Mouse (Mus musculus) lung, embryonic 15.5 days (tissue): ENCODE results near the gene Cuedc1. TPM values are rescaled to one million over a fixed set of nuclear protein-coding genes. Genes with fewer than 3 reads are reported as not detected.
"Not testable (repeated sequence)": the region's sequence is repeated elsewhere in the genome, so short reads cannot be mapped to it uniquely, and the experiment has no call there.

Experiments
- ATAC-seq: fragments of 200-750 bp; cut with Nextera tagmentation; 2 replicates; pipeline ENCODE4 v1.8.0; 2017; ENCODE audit warnings: moderate number of reproducible peaks, borderline replicate concordance; ENCODE audit not compliant: low FRiP score, low TSS enrichment; ENCODE audit errors: extremely low read depth
- H3K27ac ChIP-seq: fragments of 300-500 bp; sonication (generic); 2 replicates; pipeline ENCODE4 v1.5.1; 2015; ENCODE audit warnings: moderate library complexity, mild to moderate bottlenecking, inconsistent platforms
- H3K27me3 ChIP-seq: fragments of 300-500 bp; sonication (generic); 2 replicates; pipeline ENCODE4 v1.6.1; 2015; ENCODE audit warnings: inconsistent platforms
- H3K36me3 ChIP-seq: fragments of 300-500 bp; sonication (generic); 2 replicates; pipeline ENCODE4 v1.6.1; 2015; ENCODE audit warnings: inconsistent platforms
- H3K4me1 ChIP-seq: fragments of 300-500 bp; sonication (generic); 2 replicates; pipeline ENCODE4 v1.6.1; 2015; ENCODE audit warnings: inconsistent platforms
- H3K4me2 ChIP-seq: fragments of 300-500 bp; sonication (generic); 2 replicates; pipeline ENCODE4 v1.6.1; 2015; ENCODE audit warnings: inconsistent platforms, mild to moderate bottlenecking, moderate library complexity
- H3K4me3 ChIP-seq: fragments of 300-500 bp; sonication (generic); 2 replicates; pipeline ENCODE4 v1.5.1; 2015; ENCODE audit warnings: mild to moderate bottlenecking, inconsistent platforms
- H3K9ac ChIP-seq: fragments of 300-500 bp; sonication (generic); 2 replicates; pipeline ENCODE4 v1.6.1; 2015; ENCODE audit warnings: inconsistent platforms
- H3K9me3 ChIP-seq: fragments of 300-500 bp; sonication (generic); 2 replicates; pipeline ENCODE4 v1.6.1; 2016; ENCODE audit warnings: inconsistent platforms
- WGBS: fragments of 180-500 bp; shearing (Covaris S2); methylation state at CpG from one replicate; pipeline ENCODE4 v1.1.7; 2015; 5-methylcytosine and 5-hydroxymethylcytosine counted together
- polyA plus RNA-seq: library from polyadenylated mRNA; unstranded; fragments of >200 nt; fragmentation: Nextera tagmentation; extraction: Ambion mirVana; gene quantifications from 2 replicates; pipeline ENCODE4 v1.2.1, GENCODE M21; 2015

Gene Cuedc1
- polyA plus RNA-seq, 1 experiment from 2014 or later: 19.7 TPM

DNA sequence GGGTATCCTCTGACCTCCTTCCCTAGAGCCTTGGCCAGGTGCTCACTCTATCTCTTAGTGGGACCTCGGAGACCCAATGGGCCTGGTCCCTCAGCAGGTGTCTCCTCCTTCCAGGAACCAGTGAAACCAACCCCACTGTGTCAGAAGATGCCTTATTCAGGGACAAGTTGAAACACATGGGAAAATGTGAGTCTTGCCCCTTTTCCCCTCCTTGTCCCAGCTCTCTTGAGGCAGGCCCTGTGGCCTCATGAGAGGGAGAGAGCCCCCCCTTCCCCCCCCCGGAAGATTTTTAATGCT lies 89.0 kb downstream of the Cuedc1 start:
- peak overlapping the region; percentile 52 for H3K4me2 ChIP-seq
- peaks cover 11% of the 10 kb centered on the region for H3K27me3 ChIP-seq
- H3K9ac ChIP-seq: 0 out of 2 replicates have a peak overlapping the region, but pooled peaks have one; percentile 21
- no peak for ATAC-seq
- no peaks in the 10 kb centered on the region for H3K9me3 ChIP-seq
- H3K4me1 ChIP-seq: peaks cover 20% of the 10 kb centered on the region
- no peak overlapping the region for H3K4me3 ChIP-seq
- H3K36me3 ChIP-seq: 0 out of 2 replicates have a peak, but pooled peaks cover 3% of the 10 kb centered on the region
- WGBS: 30% methylated on average over 2 of the region's 2 CpGs
- H3K27ac ChIP-seq: peak overlapping the region; percentile 67

DNA sequence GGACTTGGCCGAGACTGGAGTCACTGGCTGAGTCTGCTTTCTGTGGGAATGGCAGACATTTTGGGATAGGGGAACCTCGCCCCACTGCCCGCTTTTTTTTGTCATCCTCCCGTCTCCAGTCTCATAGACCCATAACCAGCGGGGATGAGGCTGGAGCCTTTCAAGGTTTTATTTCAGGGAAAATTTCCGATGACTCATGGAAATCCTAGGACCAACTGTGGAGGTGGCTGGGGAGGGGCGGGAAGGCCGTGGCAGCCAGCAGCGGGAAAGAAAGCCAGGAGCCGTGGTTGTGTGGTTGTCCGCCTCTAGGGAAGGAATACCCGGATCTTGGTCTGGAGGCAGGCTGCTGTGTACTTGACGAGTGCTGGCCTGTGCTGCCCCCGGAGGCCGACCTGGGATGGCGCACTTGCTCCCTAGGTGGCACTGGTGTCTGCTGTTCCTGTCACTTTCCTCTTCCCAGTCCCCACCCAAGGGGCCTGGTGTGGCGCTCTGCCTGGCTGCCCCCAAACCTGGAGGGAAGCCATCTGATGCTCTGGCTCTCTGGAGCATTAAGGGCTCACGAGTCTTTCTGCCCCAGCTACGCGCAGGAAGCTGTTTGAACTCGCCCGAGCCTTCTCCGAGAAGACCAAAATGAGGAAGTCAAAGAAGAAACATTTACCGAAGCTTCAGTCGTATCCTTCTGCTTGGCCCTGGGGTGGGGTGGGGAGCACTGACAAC lies 89.7 kb downstream of the Cuedc1 start:
- H3K36me3 ChIP-seq: 0 out of 2 replicates have a peak, but pooled peaks cover 3% of the 10 kb centered on the region
- H3K27me3 ChIP-seq: peaks cover 18% of the 10 kb centered on the region
- 9% methylated on average over 25 of the region's 25 CpGs for WGBS
- H3K9me3 ChIP-seq: no peaks in the 10 kb centered on the region
- peak; percentile 92 for ATAC-seq
- peak overlapping the region; percentile 67 for H3K27ac ChIP-seq
- peak overlapping the region; percentile 21; the same call in 1 of the 2 replicates for H3K9ac ChIP-seq
- peak overlapping the region; percentile 52 for H3K4me2 ChIP-seq
- H3K4me1 ChIP-seq: peaks cover 23% of the 10 kb centered on the region
- H3K4me3 ChIP-seq: peak overlapping the region; percentile 17

DNA sequence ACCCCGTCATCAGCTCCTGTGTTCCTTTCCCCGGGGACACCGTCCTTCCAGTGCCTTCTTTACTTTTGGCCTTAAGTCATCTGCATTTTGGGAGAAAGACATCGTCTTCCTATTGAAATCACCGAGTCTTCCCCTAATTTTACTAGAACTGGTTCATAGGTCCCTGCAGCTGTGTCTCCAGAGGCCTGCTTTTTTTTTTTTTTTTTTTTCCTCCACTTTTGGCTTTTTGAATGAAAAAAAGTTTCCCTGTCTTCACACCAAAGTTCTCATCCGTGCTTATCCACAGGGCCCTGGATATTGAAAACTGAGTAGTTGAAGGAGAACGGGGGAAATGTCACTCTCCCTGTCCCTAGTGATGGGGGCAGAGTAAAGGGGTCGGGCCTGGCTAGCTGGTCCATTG lies 90.4 kb downstream of the Cuedc1 start:
- Histone ChIP-seq H3K27me3 (peaks cover 24% of the 10 kb centered on the region), H3K9me3 (no peaks in the 10 kb centered on the region), H3K27ac (no peak overlapping the region), H3K4me1 (peaks cover 27% of the 10 kb centered on the region), H3K36me3 (0 out of 2 replicates have a peak, but pooled peaks cover 3% of the 10 kb centered on the region), H3K4me2 (peak overlapping the region; percentile 52; the same call in 1 of the 2 replicates), H3K9ac (no peak overlapping the region), H3K4me3 (no peak overlapping the region)
- 56% methylated on average over 8 of the region's 8 CpGs for WGBS
- ATAC-seq: no peak

- H3K36me3 ChIP-seq: 0 out of 2 replicates have a peak, but pooled peaks cover 3% of the 10 kb centered on the region
- no peak overlapping the region for H3K9ac ChIP-seq
- H3K4me2 ChIP-seq: no peak overlapping the region
- H3K4me3 ChIP-seq: no peak overlapping the region
- ATAC-seq: no peak
- peaks cover 31% of the 10 kb centered on the region for H3K4me1 ChIP-seq
- no peak overlapping the region for H3K27ac ChIP-seq
- peaks cover 28% of the 10 kb centered on the region for H3K27me3 ChIP-seq
- H3K9me3 ChIP-seq: no peaks in the 10 kb centered on the region
- WGBS: 86% methylated on average over 7 of the region's 7 CpGs
These were observed 90.8 kb downstream of the Cuedc1 start for GRCm38 (mm10) chr11:88188635-88189034.

- H3K36me3 ChIP-seq: no peaks in the 10 kb centered on the region
- H3K9me3 ChIP-seq: no peaks in the 10 kb centered on the region
- H3K4me1 ChIP-seq: peaks cover 37% of the 10 kb centered on the region
- peaks cover 41% of the 10 kb centered on the region for H3K27me3 ChIP-seq
- H3K4me3 ChIP-seq: no peak overlapping the region
- peak; percentile 46; the same call in 1 of the 2 replicates for ATAC-seq
- 13% methylated on average over 4 of the region's 4 CpGs for WGBS
- H3K27ac ChIP-seq: no peak overlapping the region
- 0 out of 2 replicates have a peak overlapping the region, but pooled peaks have one; percentile 7 for H3K4me2 ChIP-seq
- H3K9ac ChIP-seq: no peak overlapping the region
These were observed 94.7 kb downstream of the Cuedc1 start for GRCm38 (mm10) chr11:88192595-88192994.

GRCm38 (mm10) chr11:88193098-88193823 lies 95.4 kb downstream of the Cuedc1 start:
- Histone ChIP-seq H3K4me3 (peak overlapping the region; percentile 16; the same call in 1 of the 2 replicates), H3K9ac (0 out of 2 replicates have a peak overlapping the region, but pooled peaks have one; percentile 5), H3K27ac (no peak overlapping the region), H3K36me3 (no peaks in the 10 kb centered on the region), H3K9me3 (no peaks in the 10 kb centered on the region), H3K4me1 (peaks cover 36% of the 10 kb centered on the region), H3K27me3 (peaks cover 41% of the 10 kb centered on the region), H3K4me2 (peak overlapping the region; percentile 47)
- 7% methylated on average over 34 of the region's 34 CpGs for WGBS
- no peak for ATAC-seq

- Histone ChIP-seq H3K27me3 (peaks cover 41% of the 10 kb centered on the region), H3K36me3 (no peaks in the 10 kb centered on the region), H3K27ac (no peak overlapping the region), H3K4me1 (peaks cover 38% of the 10 kb centered on the region), H3K4me2 (peak overlapping the region; percentile 47), H3K4me3 (peak overlapping the region; percentile 16; the same call in 1 of the 2 replicates), H3K9ac (0 out of 2 replicates have a peak overlapping the region, but pooled peaks have one; percentile 5), H3K9me3 (no peaks in the 10 kb centered on the region)
- WGBS: 15% methylated on average over 29 of the region's 29 CpGs
- no peak for ATAC-seq
These were observed 96.2 kb downstream of the Cuedc1 start for GRCm38 (mm10) chr11:88193824-88194696.

GRCm38 (mm10) chr11:88195699-88196098 lies 97.8 kb downstream of the Cuedc1 start:
- H3K4me2 ChIP-seq, ATAC-seq: not testable (repeated sequence)
- WGBS: 81% methylated on average over 3 of the region's 3 CpGs

DNA sequence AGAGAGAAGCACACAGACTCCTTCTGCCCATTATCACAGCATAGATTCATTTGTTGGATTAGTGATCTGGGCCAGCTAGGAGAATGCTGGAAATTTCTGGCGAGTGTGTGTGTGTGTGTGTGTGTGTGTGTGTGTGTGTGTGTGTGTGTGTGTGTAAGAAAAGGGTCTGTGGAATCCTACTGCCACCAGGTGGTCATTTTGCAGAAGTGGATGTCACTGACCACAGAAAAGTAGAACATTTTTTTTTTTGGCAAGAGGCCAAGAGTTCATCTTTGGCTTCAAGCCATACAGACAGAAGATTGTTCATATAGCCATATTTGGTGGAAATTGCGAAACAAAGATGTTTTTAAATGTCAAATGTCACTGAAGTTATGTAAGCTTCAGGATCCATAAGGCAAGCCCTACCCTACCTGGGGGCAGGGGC lies 99.3 kb downstream of the Cuedc1 start:
- no peaks in the 10 kb centered on the region for H3K9me3 ChIP-seq
- peaks cover 36% of the 10 kb centered on the region for H3K4me1 ChIP-seq
- no peak overlapping the region for H3K27ac ChIP-seq
- WGBS: 3% methylated on average over 2 of the region's 2 CpGs
- peaks cover 27% of the 10 kb centered on the region for H3K27me3 ChIP-seq
- ATAC-seq: peak; percentile 16; the same call in 1 of the 2 replicates
- no peak overlapping the region for H3K4me3 ChIP-seq
- H3K36me3 ChIP-seq: no peaks in the 10 kb centered on the region
- H3K9ac ChIP-seq: no peak overlapping the region
- H3K4me2 ChIP-seq: no peak overlapping the region

More at GRCm38 (mm10) chr11:88195699-88196098, 97.8 kb downstream of the Cuedc1 start:
- not testable (repeated sequence) for H3K27ac ChIP-seq, H3K36me3 ChIP-seq, H3K9ac ChIP-seq, H3K4me3 ChIP-seq, H3K9me3 ChIP-seq
- H3K4me1 ChIP-seq: peaks cover 38% of the 10 kb centered on the region
- peaks cover 41% of the 10 kb centered on the region for H3K27me3 ChIP-seq

- no peak for ATAC-seq
These were observed 100.4 kb downstream of the Cuedc1 start for GRCm38 (mm10) chr11:88198223-88198622.

GRCm38 (mm10) chr11:88201172-88201571 lies 103.3 kb downstream of the Cuedc1 start:
- no peak for ATAC-seq
- H3K4me1 ChIP-seq: peaks cover 37% of the 10 kb centered on the region
- H3K27ac ChIP-seq: no peak overlapping the region
- H3K4me3 ChIP-seq: no peak overlapping the region
- H3K9ac ChIP-seq: no peak overlapping the region
- H3K9me3 ChIP-seq: no peaks in the 10 kb centered on the region
- no peaks in the 10 kb centered on the region for H3K27me3 ChIP-seq
- WGBS: 62% methylated on average over 2 of the region's 2 CpGs
- no peak overlapping the region for H3K4me2 ChIP-seq
- no peaks in the 10 kb centered on the region; the same call in 1 of the 2 replicates for H3K36me3 ChIP-seq

More at GRCm38 (mm10) chr11:88198223-88198622, 100.4 kb downstream of the Cuedc1 start:
- Histone ChIP-seq H3K27me3 (peaks cover 17% of the 10 kb centered on the region), H3K9ac (no peak overlapping the region), H3K4me2 (no peak overlapping the region), H3K36me3 (no peaks in the 10 kb centered on the region), H3K4me1 (peaks cover 33% of the 10 kb centered on the region), H3K9me3 (no peaks in the 10 kb centered on the region), H3K27ac (no peak overlapping the region), H3K4me3 (no peak overlapping the region)
- WGBS: 37% methylated on average over 4 of the region's 4 CpGs
